Mouse (Mus musculus) testis, adult 2 months (tissue): ENCODE results near the gene Tnni1. TPM values are rescaled to one million over a fixed set of nuclear protein-coding genes. Genes with fewer than 3 reads are reported as not detected.

ENCODE experiments used
- H3K27ac ChIP-seq: fragments of 200-500 bp; 2 replicates; pipeline ENCODE4 v1.5.1; 2012; ENCODE audit warnings: low read depth, low read length; ENCODE audit not compliant: control insufficient read depth, insufficient read depth
- H3K27me3 ChIP-seq: fragments of 200-500 bp; 2 replicates; pipeline ENCODE4 v1.6.1; 2012; ENCODE audit warnings: mild to moderate bottlenecking, low read length, moderate library complexity; ENCODE audit not compliant: control insufficient read depth, insufficient read depth
- H3K36me3 ChIP-seq: fragments of 200-500 bp; 2 replicates; pipeline ENCODE4 v1.6.1; 2012; ENCODE audit warnings: mild to moderate bottlenecking, low read length; ENCODE audit not compliant: control insufficient read depth, insufficient read depth
- H3K4me1 ChIP-seq: fragments of 200-500 bp; 2 replicates; pipeline ENCODE4 v1.6.1; 2012; ENCODE audit warnings: low read length; ENCODE audit not compliant: control insufficient read depth, insufficient read depth
- H3K4me3 ChIP-seq: fragments of 200-500 bp; 2 replicates; pipeline ENCODE4 v1.5.1; 2012; ENCODE audit warnings: low read depth, mild to moderate bottlenecking, low read length, moderate library complexity, mixed read lengths; ENCODE audit not compliant: control insufficient read depth
- CTCF ChIP-seq: fragments of 200-500 bp; IDR thresholded peaks from 2 replicates; pipeline ENCODE4 v1.5.1; 2012; ENCODE audit warnings: low read depth, mild to moderate bottlenecking, inconsistent platforms, low read length, moderate library complexity; ENCODE audit not compliant: control insufficient read depth, insufficient read depth, insufficient replicate concordance
- POLR2A ChIP-seq: fragments of 200-500 bp; IDR thresholded peaks from 2 replicates; pipeline ENCODE4 v1.6.1; 2012; ENCODE audit warnings: low read depth, mild to moderate bottlenecking, inconsistent platforms, low read length, moderate library complexity; ENCODE audit not compliant: control insufficient read depth
- polyA plus RNA-seq: library from polyadenylated mRNA; depleted of rRNA; stranded (reverse); fragments of >200 nt; gene quantifications from 2 replicates; pipeline ENCODE4 v1.2.3, GENCODE M21; 2012; rRNA removed

Tnni1 gene
- 0.79 and 0.99 TPM in 2 replicates for polyA plus RNA-seq

DNA sequence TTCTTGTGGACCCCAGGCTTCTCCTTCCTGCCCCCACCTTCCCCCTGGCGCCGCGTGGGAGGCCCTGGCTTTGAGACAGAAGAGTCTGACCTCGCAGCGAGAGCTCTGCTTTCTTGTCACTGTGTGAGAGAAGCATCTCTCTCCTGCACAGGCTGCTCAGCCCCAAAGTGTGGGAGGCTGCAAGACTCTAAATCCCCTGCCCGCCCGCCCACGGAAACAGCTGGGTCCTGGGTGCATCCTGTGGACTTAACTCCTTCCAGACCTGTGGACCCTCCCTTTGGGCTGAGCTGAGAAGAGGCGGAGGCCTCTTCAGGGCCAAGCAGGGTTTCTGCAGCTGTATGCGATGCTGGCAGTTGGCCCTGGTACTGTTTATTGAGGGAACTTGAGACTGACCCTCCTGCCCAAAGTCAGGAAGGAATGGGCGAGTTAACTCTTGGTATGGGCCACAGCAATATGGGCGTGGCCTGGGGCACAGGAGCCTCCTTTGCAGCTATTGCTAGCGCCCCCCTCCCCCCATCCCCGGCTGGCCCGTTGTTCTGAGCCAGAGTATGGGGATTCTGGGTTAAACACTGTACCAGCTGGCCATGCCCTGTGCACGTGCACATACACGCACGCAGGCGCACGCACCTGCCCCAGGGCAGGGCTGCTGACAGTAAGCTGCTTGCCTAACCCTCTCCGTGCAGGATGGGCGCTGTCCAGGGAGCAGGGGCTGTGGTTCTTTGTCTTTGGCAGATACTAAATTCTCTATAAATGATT is at the start of gene Tnni1:
Gene Tnni1 (plus strand): TSS at position 655 of the 756 bp plus-strand sequence.
- H3K36me3 ChIP-seq, result no peaks in the 10 kb centered on the region
- no peaks in the 10 kb centered on the region for H3K27me3 ChIP-seq
- TF ChIP-seq CTCF (no peak), POLR2A (no peak)
- H3K4me1 ChIP-seq, result peaks cover 16% of the 10 kb centered on the region
- no peak within 1 kb of the TSS for H3K4me3 ChIP-seq
- H3K27ac ChIP-seq, result no peak within 1 kb of the TSS; the same call in 1 of the 2 replicates

DNA sequence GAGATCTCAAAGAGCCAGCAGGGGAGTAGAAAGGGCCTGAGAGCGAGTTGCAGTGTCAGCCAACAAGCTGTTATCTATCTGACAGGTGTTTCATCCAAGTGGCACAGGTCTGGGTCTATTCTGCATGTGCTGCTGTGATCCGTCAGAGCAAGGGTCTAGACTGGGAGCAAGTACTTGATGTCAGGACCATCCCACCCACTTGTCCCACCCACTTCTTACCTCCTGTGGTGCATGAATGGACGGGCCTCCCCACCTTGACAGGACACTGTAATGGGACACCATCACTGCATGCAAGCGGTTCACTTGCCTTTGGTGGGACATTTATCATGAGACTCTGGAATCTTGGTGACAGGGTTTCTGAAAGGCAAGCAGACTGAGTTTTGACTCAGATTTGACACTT is 49.4 kb upstream of the Tnni1 start:
- Histone ChIP-seq H3K4me3 (peak overlapping the region; percentile 87), H3K4me1 (peaks cover 12% of the 10 kb centered on the region), H3K27me3 (no peaks in the 10 kb centered on the region), H3K36me3 (no peaks in the 10 kb centered on the region), H3K27ac (no peak overlapping the region)
- TF ChIP-seq POLR2A, result no peak
- TF ChIP-seq CTCF, result no peak

DNA sequence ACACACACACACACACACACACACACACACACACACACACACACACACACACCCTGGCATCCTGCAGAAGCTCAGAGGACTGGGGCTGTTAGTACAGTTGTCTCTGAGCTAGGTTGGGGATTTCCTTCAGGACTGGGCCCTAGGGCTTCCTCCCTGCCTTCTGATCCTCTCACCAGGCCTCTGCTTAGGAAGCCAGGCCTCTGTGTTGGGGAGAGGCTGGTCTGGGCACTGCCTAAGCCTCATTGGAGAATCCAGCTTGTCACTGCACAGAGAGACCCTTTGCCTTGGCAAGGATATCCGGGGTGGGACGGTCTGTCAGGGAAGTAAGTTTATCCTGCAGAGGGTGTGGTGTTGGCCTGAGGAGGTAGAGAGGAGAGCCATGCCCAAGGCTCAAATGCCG is 48.9 kb upstream of the Tnni1 start:
- TF ChIP-seq CTCF, result no peak
- no peak for TF ChIP-seq POLR2A
- Histone ChIP-seq H3K27me3 (no peaks in the 10 kb centered on the region), H3K4me3 (peak overlapping the region; percentile 3), H3K4me1 (peaks cover 12% of the 10 kb centered on the region), H3K27ac (peak overlapping the region; percentile 27; the same call in 1 of the 2 replicates), H3K36me3 (no peaks in the 10 kb centered on the region)

DNA sequence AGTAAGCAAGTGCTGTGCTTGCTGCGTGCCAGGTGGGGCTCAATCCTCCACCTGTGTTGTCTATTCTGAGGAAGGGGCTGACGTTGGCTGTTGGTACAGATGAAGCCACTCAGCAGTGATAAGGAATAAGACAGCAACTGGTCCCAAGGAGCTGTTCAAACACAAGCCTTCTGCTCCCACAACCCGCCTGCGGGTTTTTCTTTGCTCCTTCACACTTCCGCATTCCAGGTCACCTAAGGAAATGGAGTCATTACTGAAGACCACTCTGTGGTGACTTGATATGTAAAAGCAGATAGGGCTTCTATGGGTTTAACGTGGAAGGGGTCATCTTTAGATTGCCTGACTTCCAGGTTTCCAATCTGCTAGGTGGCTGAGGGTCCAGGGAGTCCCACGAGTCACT is 47.8 kb upstream of the Tnni1 start:
- H3K4me1 ChIP-seq, result peaks cover 12% of the 10 kb centered on the region
- H3K36me3 ChIP-seq, result no peaks in the 10 kb centered on the region
- H3K27me3 ChIP-seq, result no peaks in the 10 kb centered on the region
- H3K27ac ChIP-seq, result peak overlapping the region; percentile 7; the same call in 1 of the 2 replicates
- H3K4me3 ChIP-seq, result no peak overlapping the region
- TF ChIP-seq CTCF, result no peak
- TF ChIP-seq POLR2A, result no peak

DNA sequence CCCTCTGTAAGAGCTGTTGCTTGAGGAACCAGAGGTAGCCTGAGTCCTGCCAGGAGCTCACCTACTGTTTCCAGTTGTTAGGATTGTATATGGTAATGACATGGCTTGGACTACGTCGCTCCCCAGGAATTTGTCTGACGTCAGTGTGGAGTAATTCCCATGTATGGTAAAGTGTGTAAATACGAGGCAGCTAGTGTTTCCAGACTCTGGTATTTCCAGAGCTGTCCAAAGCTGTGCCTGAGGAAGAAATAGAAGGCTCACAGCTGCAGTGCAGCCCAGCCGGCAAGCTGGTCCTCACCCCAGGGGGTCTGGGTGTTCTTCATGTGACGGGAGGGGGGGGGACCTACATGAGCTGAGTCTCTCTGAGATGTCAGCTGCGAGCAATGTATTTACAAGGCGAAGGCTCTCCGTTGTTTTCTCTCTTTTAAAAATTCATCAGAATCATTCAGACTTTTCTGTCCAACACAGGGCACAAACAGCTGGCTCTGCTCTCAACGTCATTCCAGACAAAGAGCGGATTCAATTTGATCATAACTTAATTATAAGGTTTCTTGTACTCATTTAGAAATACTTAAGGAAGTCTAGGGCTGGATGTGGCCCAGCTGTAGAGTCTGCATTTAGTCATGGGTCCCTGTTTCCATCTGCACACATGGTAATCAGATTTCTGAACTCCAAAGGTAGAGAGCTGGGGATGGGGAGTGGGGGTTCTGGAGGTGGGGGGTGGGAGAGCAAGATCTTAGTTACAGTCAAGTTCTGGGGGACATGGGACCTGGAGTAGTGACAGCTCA is 47.1 kb upstream of the Tnni1 start:
- H3K36me3 ChIP-seq, result no peaks in the 10 kb centered on the region
- H3K4me3 ChIP-seq, result no peak overlapping the region
- H3K4me1 ChIP-seq, result peaks cover 12% of the 10 kb centered on the region
- no peaks in the 10 kb centered on the region for H3K27me3 ChIP-seq
- H3K27ac ChIP-seq, result no peak overlapping the region
- TF ChIP-seq CTCF (no peak), POLR2A (no peak)

DNA sequence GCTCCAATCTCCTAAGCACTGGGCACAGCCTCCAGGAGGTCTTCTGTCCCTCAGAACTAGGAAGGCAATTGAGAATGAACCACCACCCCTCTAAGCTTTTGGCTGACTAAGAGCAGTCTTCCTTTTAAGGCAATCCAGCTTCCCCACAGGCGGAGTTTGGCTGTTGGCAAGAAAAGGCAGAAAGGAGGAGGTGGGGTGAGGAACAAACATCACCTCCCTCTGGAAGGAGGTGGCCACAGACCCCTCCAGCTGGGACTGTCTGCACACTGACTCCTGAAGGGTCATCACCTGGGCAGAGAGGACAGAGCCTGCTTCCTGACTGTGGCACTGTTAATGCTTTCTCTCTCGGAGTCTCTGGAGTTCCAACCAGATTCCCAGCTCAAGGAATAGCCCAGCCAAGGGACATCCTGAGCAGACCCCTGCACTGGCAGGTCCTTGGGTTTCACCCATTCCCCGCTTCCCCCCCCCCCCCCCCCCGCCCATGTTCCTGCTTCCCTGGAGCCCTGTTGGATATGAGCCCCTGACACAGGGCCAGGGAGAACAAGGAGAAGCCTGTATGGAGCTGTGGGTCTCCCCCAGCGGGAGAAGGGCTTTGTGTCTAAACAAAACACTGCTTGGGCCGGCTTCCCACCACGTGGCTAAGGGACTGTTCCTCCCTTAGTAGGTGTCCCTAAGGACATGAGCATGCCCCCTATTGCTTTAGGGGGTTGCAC is 44.9 kb upstream of the Tnni1 start:
- H3K27me3 ChIP-seq, result no peaks in the 10 kb centered on the region
- peak overlapping the region; percentile 65; the same call in 1 of the 2 replicates for H3K27ac ChIP-seq
- H3K36me3 ChIP-seq, result no peaks in the 10 kb centered on the region
- peaks cover 2% of the 10 kb centered on the region for H3K4me1 ChIP-seq
- H3K4me3 ChIP-seq, result no peak overlapping the region
- TF ChIP-seq CTCF, result no peak
- TF ChIP-seq POLR2A, result no peak

DNA sequence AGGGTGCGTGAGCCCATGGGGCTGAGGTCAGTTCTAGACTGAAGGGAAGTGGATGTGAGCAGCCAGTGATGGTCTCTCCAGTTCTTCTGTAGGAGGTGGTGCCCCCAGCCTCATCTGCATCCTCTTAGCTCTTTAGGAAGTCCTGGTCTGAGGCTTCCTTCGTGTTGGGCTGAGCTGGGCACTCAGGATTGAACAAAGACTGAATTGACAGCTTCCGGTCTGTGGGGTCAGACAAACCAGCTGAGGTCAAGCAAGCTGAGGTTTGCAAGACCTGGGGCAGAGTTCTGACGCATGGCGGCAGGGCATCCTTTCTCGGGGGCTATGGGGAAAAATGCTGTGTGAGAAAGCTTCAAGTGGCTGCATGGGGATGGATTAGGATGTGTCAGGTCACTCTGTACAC is 43.8 kb upstream of the Tnni1 start:
- H3K27ac ChIP-seq, result peak overlapping the region; percentile 39
- TF ChIP-seq POLR2A, result no peak
- no peak for TF ChIP-seq CTCF
- H3K4me1 ChIP-seq, result no peaks in the 10 kb centered on the region
- no peaks in the 10 kb centered on the region for H3K27me3 ChIP-seq
- H3K4me3 ChIP-seq, result no peak overlapping the region
- H3K36me3 ChIP-seq, result no peaks in the 10 kb centered on the region
